Mouse (Mus musculus): ENCODE measurements around the gene Wnk4. TPM values are rescaled to one million over a fixed set of nuclear protein-coding genes. Genes with fewer than 3 reads are reported as not detected.

The Wnk4 gene
- polyA plus RNA-seq, 1 experiment from 2014 or later: 2.4 TPM

GRCm38 (mm10) chr11:101247521-101248030 is 12.8 kb upstream of the Wnk4 start:
- Histone ChIP-seq H3K27me3 (ENCODE audit: control insufficient read depth, insufficient read depth, low read length) (peaks cover 7% of the 10 kb centered on the region; the same call in 1 of the 2 replicates), H3K4me3 (ENCODE audit: low read depth, low read length) (no peak overlapping the region), H3K9me3 (replicated peaks; ENCODE audit: control insufficient read depth, low read length) (no peaks in the 10 kb centered on the region), H3K9ac (replicated peaks; ENCODE audit: low read length) (no peak overlapping the region), H3K4me2 (ENCODE audit: low read depth, low read length) (no peak overlapping the region), H3K36me3 (replicated peaks; ENCODE audit: control insufficient read depth, insufficient read depth, low read depth, low read length) (no peaks in the 10 kb centered on the region), H3K4me1 (ENCODE audit: control insufficient read depth, insufficient read depth, low read length) (peaks cover 3% of the 10 kb centered on the region; the same call in 1 of the 2 replicates), H3K27ac (replicated peaks; ENCODE audit: low read depth, low read length) (no peak overlapping the region)
- WGBS: 84% methylated on average over 6 of the region's 6 CpGs
- no peak for DNase-seq (ENCODE audit: low spot score)
- ATAC-seq (replicated peaks; ENCODE audit: insufficient number of reproducible peaks, low FRiP score, low TSS enrichment, low read depth): no peak

- 30% methylated on average over 14 of the region's 14 CpGs for whole genome bisulfite sequencing
- Histone ChIP-seq H3K9me3 (replicated peaks; ENCODE audit: control insufficient read depth, low read length) (no peaks in the 10 kb centered on the region), H3K36me3 (replicated peaks; ENCODE audit: control insufficient read depth, insufficient read depth, low read depth, low read length) (no peaks in the 10 kb centered on the region), H3K4me3 (ENCODE audit: low read depth, low read length) (no peak overlapping the region), H3K4me2 (ENCODE audit: low read depth, low read length) (no peak overlapping the region), H3K27ac (replicated peaks; ENCODE audit: low read depth, low read length) (no peak overlapping the region), H3K9ac (replicated peaks; ENCODE audit: low read length) (no peak overlapping the region), H3K4me1 (ENCODE audit: control insufficient read depth, insufficient read depth, low read length) (peaks cover 3% of the 10 kb centered on the region; the same call in 1 of the 2 replicates), H3K27me3 (ENCODE audit: control insufficient read depth, insufficient read depth, low read length) (peaks cover 7% of the 10 kb centered on the region; the same call in 1 of the 2 replicates)
- DNase-seq (ENCODE audit: low spot score) (peak; percentile 77), ATAC-seq (replicated peaks; ENCODE audit: insufficient number of reproducible peaks, low FRiP score, low TSS enrichment, low read depth) (no peak)
These were observed 11.9 kb upstream of the Wnk4 start for GRCm38 (mm10) chr11:101248258-101248994.

- no peaks in the 10 kb centered on the region for H3K9me3 ChIP-seq (replicated peaks; ENCODE audit: control insufficient read depth, low read length)
- no peak overlapping the region for H3K4me2 ChIP-seq (ENCODE audit: low read depth, low read length)
- H3K27ac ChIP-seq (replicated peaks; ENCODE audit: low read depth, low read length): no peak overlapping the region
- peaks cover 7% of the 10 kb centered on the region; the same call in 1 of the 2 replicates for H3K27me3 ChIP-seq (ENCODE audit: control insufficient read depth, insufficient read depth, low read length)
- H3K36me3 ChIP-seq (replicated peaks; ENCODE audit: control insufficient read depth, insufficient read depth, low read depth, low read length): no peaks in the 10 kb centered on the region
- H3K9ac ChIP-seq (replicated peaks; ENCODE audit: low read length): no peak overlapping the region
- H3K4me3 ChIP-seq (ENCODE audit: low read depth, low read length): no peak overlapping the region
- DNase-seq (ENCODE audit: low spot score) (no peak), ATAC-seq (replicated peaks; ENCODE audit: insufficient number of reproducible peaks, low FRiP score, low TSS enrichment, low read depth) (no peak)
- no peaks in the 10 kb centered on the region; the same call in 1 of the 2 replicates for H3K4me1 ChIP-seq (ENCODE audit: control insufficient read depth, insufficient read depth, low read length)
- WGBS: 69% methylated on average over 2 of the region's 2 CpGs
These were observed 9.3 kb upstream of the Wnk4 start for GRCm38 (mm10) chr11:101251031-101251430.

GRCm38 (mm10) chr11:101252941-101253340 is 7.4 kb upstream of the Wnk4 start:
- ATAC-seq (replicated peaks; ENCODE audit: insufficient number of reproducible peaks, low FRiP score, low TSS enrichment, low read depth): no peak
- Histone ChIP-seq H3K27ac (replicated peaks; ENCODE audit: low read depth, low read length) (peak overlapping the region; percentile 86), H3K9me3 (replicated peaks; ENCODE audit: control insufficient read depth, low read length) (no peaks in the 10 kb centered on the region), H3K4me2 (ENCODE audit: low read depth, low read length) (peak overlapping the region; percentile 86), H3K9ac (replicated peaks; ENCODE audit: low read length) (peak overlapping the region; percentile 95), H3K36me3 (replicated peaks; ENCODE audit: control insufficient read depth, insufficient read depth, low read depth, low read length) (no peaks in the 10 kb centered on the region), H3K27me3 (ENCODE audit: control insufficient read depth, insufficient read depth, low read length) (no peaks in the 10 kb centered on the region; the same call in 1 of the 2 replicates), H3K4me1 (ENCODE audit: control insufficient read depth, insufficient read depth, low read length) (no peaks in the 10 kb centered on the region), H3K4me3 (ENCODE audit: low read depth, low read length) (peak overlapping the region; percentile 86)
- no peak for DNase-seq (ENCODE audit: low spot score)
- 16% methylated on average over 7 of the region's 7 CpGs for WGBS

GRCm38 (mm10) chr11:101253613-101254389 is 6.6 kb upstream of the Wnk4 start, which contains the start of gene Vps25:
Gene Vps25, plus strand, starts transcription at chr11:101253707.
- H3K4me2 ChIP-seq (ENCODE audit: low read depth, low read length): peak within 1 kb of the TSS; percentile 86
- 0% methylated on average over 40 of the region's 40 CpGs for WGBS
- peak within 1 kb of the TSS; percentile 95 for H3K9ac ChIP-seq (replicated peaks; ENCODE audit: low read length)
- peak; percentile 91 for DNase-seq (ENCODE audit: low spot score)
- H3K9me3 ChIP-seq (replicated peaks; ENCODE audit: control insufficient read depth, low read length): no peaks in the 10 kb centered on the region
- H3K36me3 ChIP-seq (replicated peaks; ENCODE audit: control insufficient read depth, insufficient read depth, low read depth, low read length): no peaks in the 10 kb centered on the region
- no peaks in the 10 kb centered on the region for H3K4me1 ChIP-seq (ENCODE audit: control insufficient read depth, insufficient read depth, low read length)
- no peaks in the 10 kb centered on the region for H3K27me3 ChIP-seq (ENCODE audit: control insufficient read depth, insufficient read depth, low read length)
- H3K27ac ChIP-seq (replicated peaks; ENCODE audit: low read depth, low read length): peak within 1 kb of the TSS; percentile 86
- ATAC-seq (replicated peaks; ENCODE audit: insufficient number of reproducible peaks, low FRiP score, low TSS enrichment, low read depth): peak; percentile 84
- peak within 1 kb of the TSS; percentile 86 for H3K4me3 ChIP-seq (ENCODE audit: low read depth, low read length)

GRCm38 (mm10) chr11:101255826-101256775 is 4.3 kb upstream of the Wnk4 start:
- Histone ChIP-seq H3K27ac (replicated peaks; ENCODE audit: low read depth, low read length) (no peak overlapping the region), H3K9ac (replicated peaks; ENCODE audit: low read length) (no peak overlapping the region), H3K4me1 (ENCODE audit: control insufficient read depth, insufficient read depth, low read length) (peaks cover 8% of the 10 kb centered on the region; the same call in 1 of the 2 replicates), H3K36me3 (replicated peaks; ENCODE audit: control insufficient read depth, insufficient read depth, low read depth, low read length) (no peaks in the 10 kb centered on the region), H3K27me3 (ENCODE audit: control insufficient read depth, insufficient read depth, low read length) (no peaks in the 10 kb centered on the region), H3K4me3 (ENCODE audit: low read depth, low read length) (no peak overlapping the region), H3K4me2 (ENCODE audit: low read depth, low read length) (no peak overlapping the region), H3K9me3 (replicated peaks; ENCODE audit: control insufficient read depth, low read length) (no peaks in the 10 kb centered on the region)
- no peak for ATAC-seq (replicated peaks; ENCODE audit: insufficient number of reproducible peaks, low FRiP score, low TSS enrichment, low read depth)
- DNase-seq (ENCODE audit: low spot score): no peak
- WGBS: 90% methylated on average over 13 of the region's 13 CpGs

GRCm38 (mm10) chr11:101259261-101259712 is 1.1 kb upstream of the Wnk4 start:
- peaks cover 17% of the 10 kb centered on the region for H3K4me1 ChIP-seq (ENCODE audit: control insufficient read depth, insufficient read depth, low read length)
- no peak for ATAC-seq (replicated peaks; ENCODE audit: insufficient number of reproducible peaks, low FRiP score, low TSS enrichment, low read depth)
- H3K27ac ChIP-seq (replicated peaks; ENCODE audit: low read depth, low read length): no peak overlapping the region; the same call in 1 of the 2 replicates
- no peak overlapping the region for H3K4me3 ChIP-seq (ENCODE audit: low read depth, low read length)
- peak overlapping the region; percentile 30 for H3K4me2 ChIP-seq (ENCODE audit: low read depth, low read length)
- H3K36me3 ChIP-seq (replicated peaks; ENCODE audit: control insufficient read depth, insufficient read depth, low read depth, low read length): no peaks in the 10 kb centered on the region
- H3K27me3 ChIP-seq (ENCODE audit: control insufficient read depth, insufficient read depth, low read length): peaks cover 23% of the 10 kb centered on the region
- H3K9me3 ChIP-seq (replicated peaks; ENCODE audit: control insufficient read depth, low read length): no peaks in the 10 kb centered on the region
- 51% methylated on average over 6 of the region's 6 CpGs for WGBS
- DNase-seq (ENCODE audit: low spot score): no peak
- peak overlapping the region; percentile 13; the same call in 1 of the 2 replicates for H3K9ac ChIP-seq (replicated peaks; ENCODE audit: low read length)
